Mouse (Mus musculus) naive thymus-derived CD4-positive, alpha-beta T cell, adult 2 months (primary cell): ENCODE data around the gene Bach2.

Experiments used
- DNase-seq: peaks from one replicate; pipeline ENCODE4 v3.0.0-alpha.2; 2011; ENCODE audit warnings: low read depth

Bach2 gene

DNA sequence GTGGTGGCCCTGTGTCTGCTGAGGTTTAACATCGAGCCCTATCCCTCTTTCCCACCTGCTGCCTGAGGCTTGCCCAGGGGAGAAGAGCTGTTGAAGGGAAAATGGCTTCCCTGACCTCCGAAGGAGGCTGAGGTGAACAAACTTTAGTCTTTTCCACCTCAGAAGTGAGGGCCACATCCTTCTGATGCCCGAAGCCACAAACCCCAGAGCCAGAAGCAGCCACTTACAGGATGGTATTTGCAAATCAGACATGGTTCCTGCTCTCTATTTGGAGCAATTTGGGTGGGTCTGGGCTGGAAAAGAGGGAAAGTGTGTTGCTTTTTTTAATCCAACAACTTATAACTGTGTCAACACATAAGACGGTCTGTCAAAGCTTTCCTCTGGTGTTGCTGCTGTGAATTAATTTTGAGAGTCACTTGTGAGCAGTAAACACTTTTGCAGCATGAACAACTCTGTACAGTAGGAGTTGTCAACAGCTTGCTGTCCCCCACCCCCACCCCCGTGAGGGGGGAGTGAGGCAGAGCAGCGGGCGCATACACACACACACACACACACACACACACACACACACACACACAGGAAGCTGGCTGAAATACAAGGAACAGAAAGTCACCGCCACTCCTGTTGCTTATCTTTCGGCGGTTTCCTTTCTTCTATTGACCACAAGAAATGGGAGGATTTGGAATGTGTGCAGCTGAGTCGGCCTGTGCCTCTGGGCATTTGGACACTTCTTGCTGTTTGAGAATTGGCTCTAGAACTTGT is 149.1 kb downstream of the Bach2 start:
- peak; percentile 80 for DNase-seq

DNA sequence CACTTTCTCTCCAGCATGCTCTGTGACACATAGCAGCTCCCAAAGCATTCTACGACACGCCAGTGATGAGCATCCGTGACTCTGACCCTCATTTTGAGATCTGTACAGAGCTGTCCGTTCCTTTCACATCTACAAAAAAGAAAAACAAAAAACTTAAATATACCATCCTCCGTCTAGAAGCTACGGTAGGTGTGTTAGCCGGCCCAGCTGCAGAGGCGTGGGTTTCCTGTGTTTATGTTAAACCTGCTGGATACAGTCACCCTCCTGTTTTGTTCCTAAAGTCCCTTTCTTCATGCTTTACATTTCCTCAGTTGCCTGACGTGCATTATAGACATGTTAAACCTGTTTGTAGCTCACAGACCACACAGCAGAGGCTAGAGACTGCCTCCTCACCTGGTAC is 150.0 kb downstream of the Bach2 start:
- peak; percentile 60 for DNase-seq

DNA sequence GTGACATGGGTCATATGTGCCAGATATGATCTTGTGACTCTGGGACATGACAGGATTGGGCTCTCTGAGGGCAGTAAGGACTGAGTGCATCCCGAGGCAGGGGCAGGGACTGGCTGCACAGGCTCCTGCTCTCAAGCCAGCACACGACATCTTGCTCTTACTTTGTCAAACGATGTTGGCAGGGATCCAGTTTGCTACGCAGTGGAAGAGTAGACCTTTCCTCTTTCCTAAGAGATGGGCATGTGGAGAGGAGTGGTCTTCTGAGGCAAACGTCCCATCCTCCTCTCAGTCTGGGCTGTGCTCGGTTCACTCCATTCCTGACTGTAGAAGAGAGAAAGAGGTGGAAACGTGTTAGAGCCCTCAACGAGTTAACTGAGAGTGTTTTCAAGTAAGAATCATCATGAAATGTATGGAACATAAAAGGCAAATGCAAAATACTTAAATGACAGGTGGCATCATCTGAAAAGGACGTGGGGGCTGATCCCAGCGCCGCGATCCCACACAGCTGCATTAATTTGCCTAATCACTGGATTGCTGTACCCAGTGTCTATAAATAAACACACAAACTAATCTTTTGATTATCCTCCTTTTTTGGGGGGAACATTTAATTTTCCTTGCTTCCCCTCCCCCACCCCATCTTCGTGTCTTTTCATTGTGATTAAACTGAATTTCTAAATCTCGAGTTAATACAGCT is 150.7 kb downstream of the Bach2 start:
- no peak for DNase-seq

DNA sequence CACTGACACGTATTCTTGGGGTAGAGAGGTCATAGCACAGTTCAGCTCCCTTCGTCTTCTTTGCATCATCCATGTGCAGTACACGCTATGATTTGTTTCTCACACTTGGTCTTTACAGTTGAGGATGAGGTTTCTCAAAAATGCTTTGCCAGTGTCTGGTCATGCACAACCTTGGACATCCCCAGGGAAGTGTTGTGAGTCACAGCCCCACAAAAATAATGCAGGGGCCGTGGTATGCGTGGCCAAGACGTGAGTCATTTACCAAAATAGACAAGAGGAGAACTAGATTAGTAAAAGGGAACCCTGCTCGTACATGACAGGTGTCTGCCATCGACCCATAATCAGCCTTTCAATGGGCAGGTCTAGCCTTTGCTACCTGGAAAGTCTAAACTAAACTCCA is 152.7 kb downstream of the Bach2 start:
- DNase-seq = no peak

DNA sequence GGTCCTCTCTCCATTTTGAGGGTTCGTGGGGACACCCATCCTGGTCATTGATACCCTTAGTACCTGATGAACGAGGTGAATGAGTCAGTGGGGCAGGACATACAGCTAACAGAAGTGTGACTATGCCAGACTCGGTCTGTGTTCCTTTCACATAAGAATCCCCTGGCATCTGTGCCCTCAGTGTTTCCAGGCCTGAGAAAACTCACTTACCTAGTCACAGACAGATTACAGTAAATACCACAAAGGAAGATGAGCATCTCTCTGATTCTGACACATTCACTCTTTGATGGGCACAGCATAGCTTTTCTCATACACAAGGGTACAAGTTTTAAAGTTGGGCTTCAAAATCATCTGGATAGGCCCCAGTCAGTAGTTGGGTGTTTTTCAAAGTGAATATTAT is 154.6 kb downstream of the Bach2 start:
- DNase-seq = peak; percentile 68

DNA sequence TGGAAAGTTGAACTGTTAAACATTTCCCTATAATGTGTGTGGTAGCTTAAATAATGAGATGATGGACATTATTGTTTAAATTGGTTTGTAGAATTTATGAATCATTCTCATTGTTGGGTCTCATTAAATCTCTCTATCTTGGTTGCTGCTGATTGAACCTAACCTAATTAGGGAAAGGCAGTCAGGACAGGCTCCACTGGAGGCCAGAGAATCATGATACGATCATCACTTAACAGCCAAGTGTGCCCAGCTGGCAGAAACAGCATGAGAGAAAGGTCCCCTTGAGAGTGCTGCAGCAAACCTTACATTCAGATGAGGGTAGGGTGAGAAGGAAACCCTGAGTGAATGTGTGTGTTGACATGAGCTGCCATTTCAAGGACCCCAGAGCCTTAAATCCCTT is 155.3 kb downstream of the Bach2 start:
- no peak for DNase-seq

DNA sequence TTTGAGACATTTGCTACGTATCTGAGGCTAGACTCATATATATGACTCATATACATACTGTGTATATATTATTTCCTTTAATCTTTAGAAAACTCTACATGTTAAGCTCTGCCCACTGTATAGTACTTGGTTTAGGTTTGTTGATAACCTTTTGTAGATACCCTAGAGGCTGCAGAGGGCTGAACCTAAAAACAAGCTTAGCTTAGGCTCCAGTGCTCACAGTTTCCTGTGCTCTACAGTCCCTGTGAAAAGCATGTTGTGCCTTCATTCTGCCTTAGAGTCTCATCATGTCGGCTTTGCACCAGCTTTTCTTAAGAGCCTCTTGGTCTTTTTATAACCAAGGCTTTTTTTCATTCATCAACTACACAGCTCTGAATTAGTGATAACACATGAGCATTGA is 156.2 kb downstream of the Bach2 start:
- DNase-seq = peak; percentile 64

DNA sequence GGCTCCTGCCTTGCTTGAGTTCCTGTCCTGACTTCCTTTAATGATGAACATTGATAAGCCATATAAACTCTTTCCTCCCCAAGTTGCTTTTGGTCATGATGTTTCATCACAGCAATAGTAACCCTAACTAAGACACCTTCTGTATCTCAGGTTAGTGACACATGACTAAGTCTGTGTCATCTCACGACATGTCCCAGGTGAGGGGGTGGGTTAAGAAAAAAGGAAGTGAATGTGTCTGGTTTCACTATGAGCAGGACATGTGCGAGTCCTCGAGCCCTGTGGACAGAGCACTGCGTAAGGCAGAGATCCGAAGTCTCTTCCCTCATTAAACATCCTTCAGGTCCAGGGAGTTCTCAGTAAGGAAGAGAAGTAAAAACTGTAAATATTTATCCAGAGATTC is 162.9 kb downstream of the Bach2 start:
- DNase-seq = no peak

DNA sequence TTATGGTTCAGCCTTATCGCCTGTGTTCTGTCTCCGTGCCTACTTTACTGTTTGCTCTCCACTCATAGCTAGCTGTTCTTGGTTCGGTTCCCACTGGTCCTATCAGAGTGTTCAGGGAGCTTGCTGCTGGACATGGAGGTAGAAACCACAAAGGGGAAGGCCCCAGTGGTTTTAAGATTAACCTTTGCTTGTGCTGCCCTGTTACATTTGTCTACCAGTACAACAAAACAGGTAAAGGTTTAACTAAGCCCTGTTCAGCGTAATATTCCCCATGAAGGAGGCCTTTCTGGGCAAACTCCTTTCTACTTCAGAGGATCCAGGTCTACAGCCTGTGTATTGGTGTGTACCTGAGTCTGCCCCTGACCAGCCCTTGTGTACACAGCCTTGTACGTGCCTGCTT is 164.9 kb downstream of the Bach2 start:
- DNase-seq = no peak

DNA sequence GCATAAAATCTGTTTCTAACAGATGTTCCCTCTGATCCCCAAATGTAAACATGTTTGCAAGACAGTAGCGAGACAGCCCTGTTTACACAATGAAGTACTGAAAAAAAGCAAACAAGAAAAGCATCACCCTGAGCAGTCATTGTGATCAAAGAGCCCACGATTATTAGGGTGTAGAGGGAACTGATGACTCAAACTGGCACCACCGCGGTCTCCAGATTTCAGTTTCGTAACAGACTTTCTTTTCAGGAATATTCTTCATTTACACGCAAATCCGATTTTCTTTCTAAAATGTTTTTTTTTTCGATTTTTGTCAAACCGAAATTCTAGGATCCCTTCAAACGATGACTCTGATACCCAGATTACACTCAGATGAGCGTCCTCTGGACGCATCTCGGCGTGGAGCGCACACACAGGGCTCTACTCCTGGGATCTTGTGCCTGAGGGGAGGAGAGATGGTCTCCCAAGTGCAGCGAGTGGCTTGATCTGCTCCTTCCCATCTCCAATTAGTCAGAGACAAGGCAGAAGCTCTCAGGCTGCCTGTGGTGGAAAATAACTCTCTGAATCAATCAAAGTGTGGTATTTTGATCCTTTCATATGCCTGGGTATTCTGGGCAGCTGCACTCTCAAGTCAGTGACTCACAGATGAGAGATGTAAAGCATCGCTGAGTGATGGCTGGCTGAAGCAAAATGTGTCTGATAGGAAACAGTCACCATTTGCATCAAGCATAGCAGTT is 166.7 kb downstream of the Bach2 start:
- DNase-seq = peak; percentile 49

DNA sequence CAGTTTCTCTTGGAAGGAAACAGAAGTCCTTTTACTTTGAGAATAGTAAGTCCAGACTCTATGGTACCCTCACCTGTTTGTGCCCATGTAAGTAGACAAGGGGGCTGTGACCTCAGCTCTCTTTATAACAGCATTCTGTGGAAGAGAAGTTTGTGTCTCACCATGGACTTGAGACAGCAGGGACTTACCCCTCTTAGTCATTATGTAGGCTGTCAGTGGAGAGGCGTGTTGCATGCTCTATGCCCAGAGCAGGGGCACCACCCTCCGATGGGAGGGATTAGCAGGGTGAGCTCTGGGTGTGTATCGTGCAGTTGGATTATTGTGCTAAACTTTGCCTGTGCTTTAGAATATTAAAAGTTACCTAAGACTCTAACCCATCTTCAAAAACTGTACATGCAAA is 167.4 kb downstream of the Bach2 start:
- no peak for DNase-seq

DNA sequence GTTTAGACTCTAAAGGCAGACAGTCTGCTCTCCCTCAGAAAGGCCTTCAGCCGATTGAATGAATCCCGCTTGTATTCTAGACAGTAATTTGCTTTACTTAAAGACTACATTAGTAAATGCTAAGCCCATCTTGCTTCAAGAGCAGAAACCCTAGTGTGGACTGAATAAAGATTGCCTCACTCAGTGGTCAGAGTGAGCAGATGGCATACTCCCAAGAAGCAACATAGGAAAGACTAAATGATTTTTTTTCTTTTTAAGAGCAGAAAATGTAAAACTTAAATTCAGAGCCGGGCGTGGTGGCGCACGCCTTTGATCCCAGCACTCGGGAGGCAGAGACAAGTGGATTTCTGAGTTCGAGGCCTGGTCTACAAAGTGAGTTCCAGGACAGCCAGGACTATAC is 169.9 kb downstream of the Bach2 start:
- no peak for DNase-seq

DNA sequence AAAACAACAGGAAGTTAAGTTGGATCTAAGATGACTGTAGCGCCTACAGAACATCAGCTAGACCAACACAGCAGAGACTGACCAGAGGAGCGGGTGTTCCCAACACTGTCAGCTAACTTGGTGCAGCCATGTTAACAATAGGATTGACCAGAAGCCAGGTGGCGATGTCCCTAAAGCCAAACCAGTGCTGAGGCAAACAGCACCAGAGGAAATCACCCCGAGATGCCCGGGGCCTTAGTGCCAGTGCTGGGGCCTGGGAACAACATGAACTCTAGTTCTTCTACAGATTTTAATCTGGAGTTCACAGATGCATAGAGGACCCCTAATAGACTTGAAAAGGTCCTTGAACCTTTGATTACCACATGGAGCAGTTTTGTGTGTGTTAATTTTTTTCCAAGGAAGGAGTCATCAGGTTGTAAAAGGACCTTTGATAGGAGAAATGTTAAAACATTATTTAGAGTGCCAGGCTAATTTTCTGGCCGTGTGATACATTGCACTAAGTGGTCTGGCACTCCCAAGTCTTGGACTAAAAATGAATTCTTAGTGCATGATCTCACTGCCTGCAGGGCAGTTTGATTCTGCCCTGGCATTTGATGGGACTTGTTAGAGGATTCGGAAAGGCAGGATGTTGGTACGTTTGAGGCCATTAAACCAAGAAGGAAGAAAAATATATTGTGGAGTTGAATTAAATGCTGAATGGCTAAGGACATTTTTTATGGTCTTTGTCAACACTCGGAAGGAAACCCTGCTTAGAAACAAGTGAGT is 170.7 kb downstream of the Bach2 start:
- DNase-seq = no peak

DNA sequence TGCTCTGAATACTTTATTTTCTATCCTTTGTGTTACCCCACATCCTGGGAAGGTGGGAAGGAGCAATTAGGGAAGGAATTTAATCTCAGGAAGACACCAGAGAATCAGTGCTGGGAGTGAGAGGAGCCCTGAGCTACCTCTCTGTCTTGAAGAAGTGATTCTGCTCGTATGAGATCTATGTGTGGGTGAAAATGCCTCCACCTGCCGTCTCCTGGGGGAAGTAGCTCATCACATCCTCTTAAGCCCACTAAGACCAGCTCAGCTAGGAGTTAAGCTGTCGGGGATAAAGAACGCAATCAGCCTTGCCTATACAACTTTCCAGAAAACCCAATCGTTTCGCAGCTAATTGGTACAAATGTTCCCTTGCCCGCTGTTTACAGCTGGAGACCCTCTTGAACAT is 174.5 kb downstream of the Bach2 start:
- peak; percentile 67 for DNase-seq

DNA sequence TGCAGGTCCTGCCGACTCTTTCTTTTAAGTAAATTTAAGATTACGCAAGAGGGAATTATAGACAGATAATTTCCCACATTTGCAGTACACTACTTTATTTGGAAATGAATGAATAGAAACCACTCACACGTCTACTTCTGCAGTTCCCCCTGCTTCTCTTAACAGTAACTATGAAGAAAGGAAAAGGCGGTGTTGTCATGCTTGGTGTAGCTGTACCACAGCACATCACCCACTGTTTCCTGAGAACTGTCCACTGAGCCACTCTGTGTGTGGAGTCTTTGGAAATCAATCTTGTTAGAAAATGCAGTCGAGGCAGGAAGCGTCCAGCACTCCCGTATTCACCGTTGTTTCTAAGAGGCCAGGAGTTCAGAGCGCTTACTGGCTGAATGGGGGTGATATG is 174.9 kb downstream of the Bach2 start:
- DNase-seq = no peak

DNA sequence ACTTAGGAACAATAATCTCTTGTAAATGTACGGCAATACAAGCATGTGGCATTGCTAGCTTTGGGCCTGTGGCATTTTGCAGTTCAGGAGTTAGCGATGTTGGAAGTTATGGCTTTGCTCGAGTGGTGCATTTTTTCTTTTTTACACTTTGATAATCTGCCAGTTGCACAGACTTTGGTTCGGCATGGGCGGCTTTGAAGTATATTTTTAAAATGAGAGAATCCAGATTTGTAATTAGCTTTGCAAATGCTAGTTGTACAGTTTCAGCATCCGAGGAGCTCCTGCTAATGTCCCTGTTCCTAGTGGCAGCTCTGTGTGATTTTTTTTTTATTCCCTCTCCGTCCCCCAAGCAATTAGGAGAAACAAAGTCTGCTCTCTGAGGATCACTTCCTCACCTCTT is 176.4 kb downstream of the Bach2 start:
- no peak for DNase-seq

DNA sequence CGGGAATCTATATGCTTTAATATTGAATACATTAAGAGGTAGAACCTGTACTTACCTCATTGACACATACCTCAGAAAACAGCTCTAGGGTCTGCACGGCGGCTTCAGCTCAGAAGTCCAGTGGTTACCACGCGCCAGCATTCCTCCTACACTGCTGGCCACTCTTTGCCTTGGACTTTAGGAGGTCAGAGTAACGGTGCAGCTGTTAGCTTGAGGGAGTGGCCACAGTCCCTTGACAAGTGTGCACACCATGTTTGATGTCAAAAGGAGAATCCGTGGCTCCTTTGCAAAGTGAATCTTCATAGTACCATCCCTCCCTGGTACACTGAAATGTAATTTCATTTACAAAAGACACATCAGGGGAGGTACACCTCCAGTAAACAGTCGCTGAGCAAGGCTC is 179.3 kb downstream of the Bach2 start:
- no peak for DNase-seq

DNA sequence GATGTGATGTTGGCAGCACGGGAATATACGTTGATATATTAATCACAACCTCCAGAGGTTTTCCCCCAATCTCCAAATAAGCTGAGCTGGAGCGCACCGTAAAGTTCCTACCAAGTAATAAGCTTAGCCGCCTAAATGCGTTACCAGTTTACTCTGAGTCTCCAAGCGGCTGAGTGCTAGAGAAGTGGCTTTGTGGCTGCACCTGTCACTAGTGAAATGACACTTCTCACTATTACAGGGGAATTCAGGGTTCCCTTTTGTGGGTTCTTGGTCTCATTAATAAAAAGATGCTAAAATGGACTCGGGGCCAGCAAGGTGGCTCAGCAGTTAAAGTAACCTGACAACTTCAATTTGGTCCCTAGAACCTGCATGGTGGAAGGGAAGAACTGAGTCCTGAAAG is 183.0 kb downstream of the Bach2 start:
- DNase-seq = no peak

DNA sequence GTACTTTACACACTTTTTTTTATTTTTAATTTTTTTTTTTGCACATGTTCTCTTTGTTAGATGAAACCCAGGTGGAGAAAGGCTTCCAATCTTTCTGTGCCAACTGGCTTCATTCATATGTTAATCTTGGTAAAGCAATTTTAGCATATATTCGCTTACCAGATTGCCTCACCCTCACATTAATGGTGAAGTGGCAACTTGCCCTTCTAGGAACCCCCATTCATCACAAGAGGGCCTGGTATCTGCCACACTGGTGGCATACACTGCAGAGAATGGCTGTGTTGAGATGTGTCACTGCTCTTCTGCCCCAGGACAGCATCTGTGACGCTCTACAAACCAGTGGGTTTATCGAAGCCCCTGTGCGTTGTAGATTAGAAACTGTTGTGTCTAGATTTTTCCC is 183.8 kb downstream of the Bach2 start:
- no peak for DNase-seq

DNA sequence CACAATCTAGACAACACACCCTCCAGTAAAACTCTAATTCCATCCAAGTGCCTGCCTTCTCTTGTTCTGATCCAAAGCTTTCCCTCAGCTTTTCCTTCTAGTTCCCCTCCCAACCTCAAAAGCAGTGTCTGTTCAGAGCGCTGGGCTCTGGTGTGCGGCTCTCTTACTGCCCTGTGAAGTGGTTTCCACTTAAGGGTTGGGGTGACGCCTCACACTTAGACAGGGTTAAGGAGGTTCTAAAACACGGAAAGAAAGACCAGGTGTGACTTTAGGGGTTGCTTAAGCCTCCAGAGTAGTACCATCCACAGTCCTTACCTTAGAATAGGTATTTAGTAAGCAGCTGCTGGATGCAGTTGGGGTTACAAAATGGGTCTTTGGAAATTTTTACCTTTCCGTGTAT is 185.1 kb downstream of the Bach2 start:
- DNase-seq = peak; percentile 70

DNA sequence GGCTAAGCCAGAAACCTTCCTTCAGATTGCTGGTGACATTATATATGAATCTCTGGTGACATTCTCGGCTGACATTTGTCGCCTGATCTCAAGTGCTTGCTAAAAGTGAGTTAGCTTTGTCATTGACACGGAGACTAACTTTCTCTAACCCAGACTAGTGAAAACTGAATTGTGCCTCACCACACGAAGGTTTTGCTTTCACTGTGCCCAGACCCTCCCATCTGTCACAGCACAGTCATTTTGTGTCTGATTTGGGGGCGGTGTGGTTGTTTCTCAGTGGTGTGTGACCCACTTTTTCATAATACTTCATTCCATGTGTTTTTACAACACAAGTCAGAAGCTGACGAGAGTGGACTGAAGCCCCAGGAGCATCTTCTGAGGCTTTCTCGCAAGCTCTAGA is 185.8 kb downstream of the Bach2 start:
- DNase-seq = peak; percentile 47

DNA sequence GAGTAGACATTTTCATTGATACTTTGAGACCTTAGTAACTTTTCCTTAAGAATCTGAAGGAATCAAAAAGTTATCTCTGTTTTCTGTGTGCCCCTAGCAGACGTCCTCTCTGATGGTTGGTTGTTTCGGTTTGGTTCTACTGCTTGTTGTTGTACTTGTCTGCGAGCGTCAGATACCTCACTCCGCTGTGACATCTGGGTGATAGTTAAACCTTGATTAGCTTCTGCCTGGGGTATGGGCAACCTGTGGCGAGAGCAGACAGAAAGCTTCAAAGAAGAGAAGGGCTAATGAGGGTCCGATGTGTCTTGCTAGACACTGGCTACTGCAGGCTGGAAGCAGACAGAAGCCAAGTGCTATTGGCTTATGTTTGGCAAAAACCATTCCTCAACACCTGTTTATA is 186.5 kb downstream of the Bach2 start:
- DNase-seq = peak; percentile 49
